Mouse (Mus musculus) heart, adult 18-20 months (tissue): ENCODE measurements at regions not wholly inside any gene's neighbourhood (a gene's known extent, or its start where the extent isn't known, plus 50 kb on each side); places are given as distances from the start of the nearest gene placed in this dataset.

ENCODE experiments used
- DNase-seq, 2 experiments: peaks; one replicate each; pipeline ENCODE4 v3.0.0; 2021 to 2022; ENCODE audit warnings: mixed read lengths in 1 of 2

GRCm38 (mm10) chr8:90502879-90503278 is 154.7 kb upstream of the Tox3 start:
- DNase-seq = no peak

GRCm38 (mm10) chr8:90499315-90499714 is 151.2 kb upstream of the Tox3 start:
- DNase-seq = no peak

GRCm38 (mm10) chr8:90496658-90497163 is 148.6 kb upstream of the Tox3 start:
- DNase-seq = no peak

- DNase-seq = no peak
These were observed 147.8 kb upstream of the Tox3 start for GRCm38 (mm10) chr8:90495943-90496371.

GRCm38 (mm10) chr8:90492521-90493225 is 144.5 kb upstream of the Tox3 start:
- no peak for DNase-seq

- DNase-seq = no peak
These were observed 143.5 kb upstream of the Tox3 start for GRCm38 (mm10) chr8:90491691-90492090.

- no peak for DNase-seq
These were observed 142.7 kb upstream of the Tox3 start for GRCm38 (mm10) chr8:90490734-90491441.

GRCm38 (mm10) chr8:90486556-90486955 is 138.4 kb upstream of the Tox3 start:
- DNase-seq = no peak

GRCm38 (mm10) chr8:90478149-90478548 is 130.0 kb upstream of the Tox3 start:
- DNase-seq = no peak

- no peak for DNase-seq
These were observed 125.9 kb upstream of the Tox3 start for GRCm38 (mm10) chr8:90474066-90474465.

GRCm38 (mm10) chr8:90470826-90471225 is 122.7 kb upstream of the Tox3 start:
- no peak for DNase-seq

GRCm38 (mm10) chr8:90463708-90464107 is 115.6 kb upstream of the Tox3 start:
- DNase-seq = no peak

- no peak for DNase-seq
These were observed 107.2 kb upstream of the Tox3 start for GRCm38 (mm10) chr8:90455321-90455720.

GRCm38 (mm10) chr8:90454130-90454529 is 106.0 kb upstream of the Tox3 start:
- no peak for DNase-seq

GRCm38 (mm10) chr8:90441058-90441851 is 93.1 kb upstream of the Tox3 start:
- DNase-seq = no peak

GRCm38 (mm10) chr8:90414021-90414420 is 65.9 kb upstream of the Tox3 start:
- no peak for DNase-seq
